Mouse (Mus musculus) layer of hippocampus, adult 9-10 months (tissue): ENCODE data around the gene Snapin.
A peak's percentile ranks its signal among the peaks of the same experiment; 100 is the strongest.

Experiments used
- DNase-seq: peaks from one replicate; pipeline ENCODE4 v3.0.0; 2022; ENCODE audit warnings: low spot score

The Snapin gene

DNA sequence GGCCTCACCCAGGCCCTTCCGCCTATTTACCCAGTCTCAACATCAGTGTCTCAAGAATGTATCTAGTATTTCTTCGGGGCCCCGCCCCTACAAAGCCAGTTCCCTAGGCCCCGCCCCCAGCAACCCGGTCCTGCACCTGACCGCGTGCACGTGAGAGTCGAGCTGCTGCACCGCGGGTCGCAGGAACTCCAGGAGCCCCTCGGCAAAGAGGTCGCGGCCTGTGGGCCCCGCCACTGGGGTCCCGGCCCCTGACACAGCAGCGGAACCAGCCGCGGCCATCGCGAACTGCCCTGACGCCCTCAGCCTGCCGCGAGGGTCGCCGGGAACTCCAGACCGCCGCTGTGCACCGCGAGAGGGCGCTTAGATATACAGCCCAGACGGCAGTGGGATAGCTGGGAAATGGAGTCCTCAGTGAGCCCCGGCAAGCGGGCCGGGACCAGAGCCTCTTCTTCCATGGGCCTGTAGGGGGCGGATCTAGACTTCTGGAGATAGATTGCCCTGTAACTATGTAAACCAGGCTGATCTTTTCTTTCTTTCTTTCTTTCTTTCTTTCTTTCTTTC is at the start of gene Snapin:
Gene Snapin, minus strand, starts transcription at position 338 of the 561 bp plus-strand sequence.
- peak; percentile 90 for DNase-seq

DNA sequence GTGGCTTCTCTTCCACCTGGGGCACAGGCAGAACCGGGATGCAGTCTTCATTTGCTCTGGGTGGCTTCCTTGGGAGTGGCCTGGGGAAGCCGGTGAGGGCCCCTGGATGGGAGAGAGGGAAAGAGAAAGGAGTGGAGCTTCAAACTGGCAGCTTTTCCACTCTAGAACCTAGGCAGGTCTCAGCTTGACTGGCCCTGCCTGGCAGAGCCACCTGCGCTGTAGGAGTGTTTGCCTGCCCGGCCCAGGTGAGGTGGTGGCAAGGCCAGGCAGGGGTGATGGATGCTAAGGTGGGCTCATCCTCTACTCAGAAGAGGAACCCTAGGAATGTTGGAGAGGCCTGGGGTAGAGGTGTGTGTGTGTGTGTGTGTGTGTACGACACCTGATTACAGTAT is 47.1 kb upstream of the Snapin start:
- no peak for DNase-seq

DNA sequence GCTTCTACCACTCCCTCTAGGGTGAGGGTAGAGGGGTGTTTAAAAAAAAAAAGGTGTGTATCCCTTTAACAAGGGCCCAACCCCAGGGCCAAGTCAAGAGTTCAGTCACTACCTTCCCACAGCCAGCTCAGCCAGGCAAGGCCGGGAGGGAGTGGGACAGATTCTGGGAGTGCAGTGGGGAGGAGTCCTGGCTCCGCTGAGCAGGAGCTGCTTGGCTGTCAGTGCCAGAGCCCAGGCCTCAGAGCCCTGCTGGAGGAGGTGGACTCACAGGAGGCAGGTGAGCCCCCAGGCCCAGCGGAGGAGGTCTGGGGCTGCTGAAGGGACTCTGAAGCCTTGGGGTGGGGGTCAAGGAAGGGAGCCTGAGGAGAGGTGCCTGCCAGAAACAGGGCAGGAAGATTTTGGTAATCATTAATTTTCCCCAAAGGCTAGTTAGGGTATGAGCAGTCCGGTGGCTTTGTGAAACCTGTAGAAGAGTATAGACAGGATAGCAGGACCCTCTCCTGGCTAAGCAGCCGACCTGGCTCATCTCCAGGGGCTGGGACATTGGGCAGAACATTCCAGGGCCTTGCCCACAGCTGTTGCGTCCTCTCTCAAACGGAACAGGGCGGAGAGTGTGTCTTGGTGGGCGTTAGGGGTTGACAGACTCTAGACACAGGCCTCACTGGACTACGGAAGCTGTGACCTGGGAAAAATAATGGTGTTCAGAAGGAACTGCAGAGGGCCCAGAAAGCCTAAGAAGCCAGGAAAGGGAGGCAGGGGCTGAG is 46.5 kb upstream of the Snapin start, which contains the start of gene S100a16:
Gene S100a16, plus strand, starts transcription at position 114 of the 764 bp plus-strand sequence.
- DNase-seq, result no peak

DNA sequence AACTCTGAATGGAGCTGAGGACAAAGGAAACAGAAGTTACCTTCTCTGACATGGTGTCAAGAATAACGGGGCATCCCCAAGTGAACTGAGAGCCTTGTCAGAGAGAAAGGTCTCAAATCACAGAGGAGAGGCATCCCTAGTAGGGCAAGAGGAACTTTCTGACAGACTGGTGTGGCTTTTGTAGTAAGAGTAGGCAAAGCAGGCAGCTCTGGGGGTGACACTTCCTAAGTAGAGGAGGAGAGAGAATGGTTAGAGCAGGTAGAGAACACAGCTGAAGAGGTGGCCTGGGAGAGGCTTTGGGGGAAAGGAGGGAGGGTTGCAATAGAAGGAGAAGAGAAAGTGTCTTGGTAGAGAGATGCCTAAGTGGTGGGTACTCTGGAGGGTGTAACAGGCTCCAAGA is 44.6 kb upstream of the Snapin start:
- no peak for DNase-seq

DNA sequence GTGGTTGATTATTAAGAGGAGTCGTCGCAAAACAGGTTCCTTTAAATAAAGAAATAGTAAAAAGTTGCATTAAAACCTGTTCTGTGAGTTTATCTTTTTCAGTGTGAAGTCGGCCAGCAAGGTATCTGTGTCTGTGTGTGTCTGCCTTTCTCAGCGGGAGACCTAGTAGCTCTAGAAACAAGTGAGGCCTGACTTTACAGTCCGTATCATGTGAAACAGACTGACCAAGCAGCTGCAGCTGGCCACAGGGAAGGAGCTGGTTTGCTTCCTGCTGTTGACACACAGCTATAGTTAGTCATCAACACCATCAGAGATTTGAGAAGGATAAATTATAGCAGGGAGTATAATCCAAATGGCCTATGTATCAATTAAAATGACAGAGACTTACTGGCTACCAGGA is 40.9 kb upstream of the Snapin start:
- DNase-seq, result no peak

DNA sequence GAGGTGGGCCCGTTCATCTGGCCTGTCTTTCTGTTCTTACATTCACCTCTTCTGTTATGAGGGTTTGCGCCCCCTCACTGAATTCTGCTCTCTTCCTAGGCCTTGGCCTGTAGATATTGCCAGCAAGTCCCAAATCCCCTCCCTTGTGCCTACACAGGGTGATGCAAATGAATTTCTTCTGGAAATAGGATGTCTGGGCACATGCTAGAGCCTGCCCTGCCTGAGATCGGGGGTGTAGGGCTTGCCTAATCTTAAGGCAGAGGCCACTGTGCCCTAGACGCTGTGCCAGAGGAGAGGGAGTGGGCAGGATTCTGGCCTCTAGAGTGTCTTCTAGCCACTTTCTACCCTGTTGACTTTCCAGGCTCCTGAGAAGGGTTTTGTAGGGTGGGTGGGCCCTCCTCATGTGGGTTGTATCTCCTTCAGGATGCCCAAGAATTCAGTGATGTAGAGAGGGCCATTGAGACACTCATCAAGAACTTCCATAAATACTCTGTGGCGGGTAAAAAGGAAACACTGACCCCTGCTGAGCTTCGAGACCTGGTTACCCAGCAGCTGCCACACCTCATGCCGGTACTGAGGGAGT is 36.5 kb upstream of the Snapin start:
- DNase-seq, result no peak

DNA sequence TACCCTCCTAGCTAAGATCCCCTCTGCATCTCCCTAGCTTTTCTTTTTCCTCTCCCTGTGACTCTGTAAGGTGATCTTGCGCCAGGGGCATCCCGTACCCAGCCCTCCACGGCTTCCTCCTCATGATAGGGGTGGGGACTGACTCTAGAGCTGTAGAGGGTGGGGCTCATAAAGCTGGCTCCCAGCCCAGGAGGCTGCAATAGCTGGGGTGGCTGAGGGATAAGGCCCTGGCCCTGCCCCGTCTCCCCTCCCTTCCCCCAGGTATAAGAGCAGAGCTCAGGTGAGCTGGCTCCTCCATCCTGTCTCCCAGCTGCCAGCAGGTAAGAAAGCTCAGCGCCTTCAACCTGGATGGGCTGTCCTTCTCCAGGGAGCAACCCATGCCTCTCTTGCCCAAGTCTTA is 35.7 kb upstream of the Snapin start, which contains the start of gene S100a14:
Gene S100a14, plus strand, starts transcription at position 277 of the 400 bp plus-strand sequence.
- no peak for DNase-seq

DNA sequence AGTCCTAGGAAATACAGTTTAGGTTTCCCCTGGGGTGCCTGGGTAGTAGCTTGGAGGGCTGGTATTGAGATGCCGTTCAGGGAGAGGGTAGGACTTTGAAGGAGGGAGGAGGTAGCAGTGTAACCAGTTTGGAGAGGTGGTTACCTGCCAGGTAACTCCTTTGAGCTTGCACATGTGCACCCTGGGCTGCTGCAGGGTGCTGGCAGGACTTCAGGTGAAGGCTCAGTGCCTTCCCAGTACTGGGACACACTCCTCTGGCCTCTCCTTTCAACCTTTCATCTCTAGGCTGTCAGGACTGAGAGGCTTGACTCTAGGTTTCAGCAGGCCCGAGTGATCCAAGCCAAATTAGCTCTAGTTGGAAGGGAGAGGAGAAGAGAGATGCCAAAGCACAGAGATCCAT is 35.2 kb upstream of the Snapin start:
- DNase-seq, result no peak

DNA sequence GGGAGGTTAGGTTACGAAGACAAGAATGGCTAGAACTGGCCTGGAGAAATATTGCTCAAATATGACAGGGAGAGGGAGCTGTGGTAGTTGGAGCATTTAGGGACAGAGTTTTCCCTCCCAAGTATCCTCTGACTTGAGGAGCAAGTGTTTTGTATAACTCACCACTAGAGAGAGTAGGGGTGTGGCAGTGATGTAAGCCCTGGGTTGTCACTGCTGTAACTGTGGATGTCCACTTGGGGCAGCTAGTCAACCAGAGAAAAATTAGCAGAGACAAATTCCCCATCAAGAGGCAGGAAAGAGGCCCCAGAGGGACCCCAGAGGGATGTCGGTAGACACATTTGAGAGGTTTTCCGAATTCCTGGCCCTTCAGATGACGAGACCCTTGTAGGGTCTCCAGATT is 34.6 kb upstream of the Snapin start:
- peak; percentile 53 for DNase-seq

DNA sequence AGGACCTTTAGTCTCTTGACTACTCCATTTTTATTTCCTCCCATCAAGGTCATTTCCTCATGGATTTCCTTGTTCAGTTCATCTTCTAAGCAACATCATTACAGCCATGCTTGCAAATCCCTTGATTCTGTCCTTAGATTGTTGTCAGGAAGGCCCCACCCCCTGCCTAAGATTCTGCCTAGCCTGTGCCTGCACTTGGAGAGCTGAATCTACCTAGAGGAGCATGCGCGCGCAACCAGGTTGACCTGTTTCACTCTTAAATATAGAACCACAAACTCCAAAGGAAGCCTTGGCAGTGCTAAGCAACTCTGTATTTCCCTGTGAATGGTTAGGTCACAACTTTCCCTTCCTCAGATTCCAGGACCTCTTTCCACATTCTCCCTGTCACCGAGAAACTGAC is 26.9 kb upstream of the Snapin start:
- DNase-seq, result no peak

DNA sequence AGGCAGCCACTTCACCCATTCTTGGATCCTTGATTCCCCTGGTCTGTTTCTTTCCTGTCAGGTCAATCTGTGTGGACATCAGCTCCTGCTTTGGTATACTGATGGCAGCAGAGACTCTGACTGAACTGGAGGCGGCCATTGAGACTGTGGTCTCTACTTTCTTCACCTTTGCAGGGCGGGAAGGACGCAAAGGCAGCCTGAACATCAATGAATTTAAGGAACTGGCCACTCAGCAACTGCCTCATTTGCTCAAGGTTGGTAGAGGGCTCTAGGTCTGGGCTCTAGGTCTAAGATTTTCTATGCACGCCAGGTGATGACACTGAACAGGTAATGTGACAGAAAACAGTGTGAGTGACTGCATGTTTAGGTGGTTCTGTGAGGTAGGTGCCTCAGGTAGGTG is 25.0 kb upstream of the Snapin start:
- no peak for DNase-seq

DNA sequence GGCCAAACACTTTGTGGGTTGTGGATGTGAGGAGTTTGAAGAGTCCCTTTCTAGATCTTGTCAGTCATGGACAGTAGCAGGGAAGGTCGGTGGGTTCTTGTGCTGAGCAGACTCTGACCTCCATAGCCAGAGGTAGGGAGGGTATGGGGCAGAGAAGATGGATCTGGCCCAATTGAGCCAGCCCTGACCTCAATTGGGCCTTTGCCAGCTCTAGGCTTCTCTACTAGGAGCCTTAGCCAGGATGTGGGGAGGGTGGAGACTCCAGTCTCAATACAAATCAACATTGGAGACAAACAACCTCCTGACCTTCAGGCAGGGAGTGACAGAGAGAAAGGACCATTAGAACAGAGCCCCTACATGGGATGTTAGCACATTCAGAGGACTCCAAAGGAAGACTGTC is 24.4 kb upstream of the Snapin start:
- DNase-seq, result no peak

DNA sequence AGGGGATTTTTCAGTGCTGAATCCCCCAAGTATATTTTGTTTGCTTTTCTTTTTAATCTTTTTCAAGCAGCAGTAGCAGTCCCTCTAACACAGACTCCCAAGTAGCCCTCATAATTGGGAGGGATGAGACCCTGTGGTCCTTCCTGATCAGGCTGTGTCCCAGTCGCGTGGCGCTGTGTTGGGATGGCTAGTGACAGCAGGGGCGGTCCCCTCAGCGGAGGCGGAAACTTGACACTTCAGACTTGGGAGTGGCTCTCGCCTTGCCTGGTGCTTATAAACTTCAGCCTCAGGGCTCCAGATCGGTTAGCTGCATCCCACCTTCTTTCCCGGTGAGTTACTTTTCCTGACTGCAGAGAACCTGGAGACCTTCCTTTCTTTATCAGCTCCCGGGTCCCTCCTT is 23.9 kb upstream of the Snapin start:
- DNase-seq, result no peak

DNA sequence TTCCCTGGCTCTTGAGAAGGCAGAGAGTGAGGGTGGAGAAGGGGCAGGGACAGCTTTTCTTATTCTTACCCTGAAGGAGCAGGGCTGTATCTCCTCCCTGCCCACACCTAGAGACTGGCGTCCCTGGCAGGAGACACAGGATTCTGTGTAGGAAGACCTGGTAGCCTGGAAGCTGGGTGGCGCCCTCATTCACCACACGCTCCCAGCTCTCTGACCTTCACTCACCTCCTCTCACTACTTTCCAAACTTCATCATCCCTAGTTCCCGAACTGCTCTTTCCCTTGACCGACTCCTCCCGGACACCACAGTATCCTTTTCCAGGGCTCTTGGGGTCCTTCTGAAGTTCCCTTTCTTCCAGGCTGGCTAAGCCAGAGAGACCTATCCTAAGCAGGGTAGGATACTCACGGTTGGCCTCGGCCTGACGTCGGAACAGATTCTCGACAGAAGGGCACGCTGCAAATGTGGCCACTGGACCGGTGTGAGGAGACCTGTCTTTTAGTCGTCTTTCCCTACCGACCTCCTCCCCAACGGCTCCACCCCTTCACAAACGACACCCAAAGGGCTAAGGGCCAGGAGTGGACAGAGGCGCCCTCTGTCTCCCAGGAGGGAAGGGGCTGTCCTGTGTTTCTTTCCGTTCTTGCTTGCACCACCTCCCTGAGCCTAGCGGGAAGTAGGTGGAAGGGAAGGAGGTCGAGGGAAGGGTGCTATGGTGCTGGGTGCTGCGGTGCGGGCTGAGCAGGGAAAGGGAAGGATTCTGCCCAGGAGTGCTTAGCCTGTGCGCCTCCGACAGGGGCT is 23.2 kb upstream of the Snapin start, which contains the start of the genes S100a1 and S100a13:
Gene S100a1, minus strand, starts transcription at position 597 of the 795 bp plus-strand sequence.
Gene S100a13, plus strand, starts transcription at position 640 of the 795 bp plus-strand sequence.
- DNase-seq, result no peak

DNA sequence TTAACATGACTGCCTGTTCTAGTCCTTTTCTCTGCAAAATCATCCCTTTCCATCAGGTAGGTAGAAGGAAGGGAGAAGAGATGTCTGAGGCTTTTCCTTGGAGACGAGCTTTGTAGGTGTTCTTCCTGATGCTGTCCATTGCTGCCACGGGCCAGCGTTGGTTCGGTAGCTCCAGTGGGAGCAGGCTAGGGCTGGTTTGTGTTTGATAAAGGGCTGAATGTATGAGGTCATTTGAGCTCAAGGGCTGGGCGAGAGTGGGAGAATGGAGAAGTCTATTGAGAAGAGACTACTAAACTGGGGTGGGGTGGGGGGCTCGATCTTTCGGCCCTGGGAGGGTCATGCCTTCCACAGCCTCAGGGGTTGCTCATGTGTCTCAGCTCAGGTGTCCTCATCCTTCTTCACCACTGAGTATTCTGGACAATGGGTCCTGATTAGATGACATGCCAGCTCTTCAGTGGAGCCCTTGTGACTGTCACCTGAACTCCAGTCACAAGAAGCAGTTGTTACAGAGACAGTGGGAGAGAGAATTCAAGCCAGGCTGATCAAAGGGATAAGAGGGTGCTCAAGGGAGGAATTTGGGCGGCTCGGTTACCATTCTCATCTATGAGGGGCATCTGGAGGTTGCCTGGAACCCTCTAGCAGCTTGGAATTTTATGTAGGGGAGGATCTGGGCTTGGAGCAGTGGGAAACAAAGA is 22.3 kb upstream of the Snapin start:
- DNase-seq, result no peak

DNA sequence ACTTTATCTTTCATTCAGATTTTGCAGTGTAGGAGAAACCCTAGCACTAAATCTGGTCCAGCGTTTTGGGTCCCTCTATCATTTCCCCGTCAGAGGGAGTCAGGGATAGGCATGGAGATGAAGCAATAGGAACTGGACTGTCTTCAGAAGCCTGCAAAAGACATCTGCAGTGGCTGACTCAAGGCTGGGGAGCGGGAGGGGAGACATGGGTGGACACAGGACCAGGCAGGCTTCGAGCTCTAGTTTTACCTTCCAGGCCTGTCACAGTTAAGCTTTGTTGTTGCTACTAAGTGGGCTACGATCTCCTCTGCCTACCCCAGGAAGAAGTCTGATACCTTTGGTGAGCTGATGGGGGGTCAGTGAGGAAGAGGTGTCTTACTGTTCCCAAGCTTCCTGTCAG is 21.4 kb upstream of the Snapin start:
- DNase-seq, result no peak

DNA sequence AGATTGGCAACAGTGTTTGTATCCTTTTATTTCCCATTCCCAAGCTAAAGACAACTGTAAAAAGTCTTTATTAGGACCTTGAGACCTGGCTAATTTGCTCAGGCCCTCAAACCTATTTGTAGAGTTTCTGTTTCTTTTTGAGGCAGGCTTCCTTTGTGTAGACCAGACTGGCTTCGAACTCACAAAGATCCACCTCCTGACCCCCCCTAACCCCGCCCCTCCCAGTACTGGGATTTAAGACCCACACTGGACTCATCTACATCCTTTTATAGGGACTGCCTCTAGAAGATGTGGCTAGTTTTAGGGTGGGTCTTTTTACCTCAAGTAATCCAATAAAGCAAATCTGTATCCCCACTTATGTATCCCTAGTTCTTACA is 18.9 kb upstream of the Snapin start:
- no peak for DNase-seq

DNA sequence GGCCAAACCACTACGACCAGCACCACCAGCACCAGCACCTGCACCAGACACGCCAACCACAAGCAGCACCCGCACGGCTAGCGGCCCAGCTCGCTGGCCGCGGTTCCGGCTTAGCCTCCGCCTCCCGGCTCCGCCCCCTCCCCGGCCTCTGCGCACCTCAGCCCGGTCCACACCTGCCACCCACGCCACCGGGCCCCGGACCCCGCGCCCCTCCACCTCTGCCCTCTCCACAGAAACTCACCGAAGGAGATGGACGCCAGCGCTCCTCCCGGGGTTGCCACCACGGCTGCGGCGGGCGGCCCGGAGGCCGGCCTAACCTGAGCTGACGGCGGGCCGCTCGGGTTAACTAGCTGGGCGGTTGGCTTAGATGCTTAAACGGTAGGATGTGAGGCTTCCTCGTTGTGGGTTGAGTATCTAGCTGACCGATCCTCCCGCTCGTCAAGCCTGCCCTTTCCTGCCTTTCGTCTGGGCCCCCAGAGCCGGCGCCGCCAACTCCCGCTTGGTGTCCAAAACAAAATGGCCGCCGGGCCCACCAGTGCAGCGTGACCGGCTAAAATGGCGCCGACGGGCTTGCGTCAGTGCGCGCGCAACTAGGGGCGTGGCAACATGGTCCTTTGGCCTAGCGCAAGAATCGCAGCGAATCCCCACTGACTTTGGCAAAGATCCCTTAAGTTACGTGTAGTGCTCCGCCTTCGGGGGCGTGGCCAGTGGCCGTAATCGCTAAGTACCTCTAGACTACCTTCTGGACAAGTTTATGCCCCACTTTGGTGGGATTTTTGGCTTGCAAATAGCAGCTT is 18.3 kb upstream of the Snapin start, which contains the start of gene Chtop:
Gene Chtop, minus strand, starts transcription at position 549 of the 797 bp plus-strand sequence.
- peak; percentile 95 for DNase-seq

DNA sequence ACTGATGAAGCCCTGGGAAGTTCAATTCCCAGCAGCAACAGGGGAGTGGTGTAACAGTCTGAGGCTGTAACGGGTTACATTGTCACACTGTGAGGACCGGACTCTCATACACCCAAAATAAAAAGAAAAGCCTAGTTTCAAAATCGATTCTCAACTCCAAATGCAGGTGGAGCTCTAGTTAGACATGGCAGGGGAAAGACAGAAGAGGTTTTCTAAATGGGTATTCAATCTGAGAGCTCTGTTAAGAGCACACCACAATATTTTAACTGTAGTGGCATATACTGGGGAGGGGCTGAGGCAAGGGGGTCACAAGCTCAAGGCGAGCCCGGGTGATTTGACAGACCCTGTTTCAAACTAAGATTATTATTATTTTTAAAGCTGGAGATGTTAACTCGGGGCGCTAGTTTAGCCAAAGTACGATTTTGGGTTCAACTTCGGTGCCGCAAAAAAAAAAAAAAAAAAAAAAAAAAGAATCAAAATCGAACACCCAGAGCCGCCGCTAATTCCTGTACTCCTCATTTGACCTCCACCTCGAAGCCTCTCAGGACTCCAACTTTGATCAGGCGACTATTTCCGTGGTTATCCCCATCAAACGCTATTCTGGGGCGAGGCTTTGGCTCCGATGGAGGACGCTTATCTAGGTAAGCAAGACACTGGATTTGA is 17.6 kb upstream of the Snapin start:
- no peak for DNase-seq

DNA sequence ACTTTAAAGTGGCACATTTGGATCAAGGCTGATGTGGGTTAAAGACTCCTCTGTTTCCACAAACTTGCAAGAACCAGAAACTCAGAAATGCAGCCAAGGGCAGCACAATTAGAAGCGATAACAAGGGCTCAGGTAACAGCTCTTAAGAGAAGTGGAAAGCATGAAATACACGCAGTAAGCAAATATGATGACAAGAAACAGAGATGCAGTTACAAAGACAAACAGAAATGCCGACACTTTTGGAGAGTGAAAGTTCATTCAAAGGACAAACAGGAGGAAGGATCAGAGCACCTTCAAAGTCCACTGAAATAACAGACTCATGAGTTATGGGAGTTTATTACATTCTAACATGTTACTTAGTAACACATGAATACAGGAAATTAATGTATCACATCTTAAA is 15.5 kb upstream of the Snapin start:
- no peak for DNase-seq
